Mouse (Mus musculus): ENCODE measurements around the gene Top2a. TPM values are rescaled to one million over a fixed set of nuclear protein-coding genes. Genes with fewer than 3 reads are reported as not detected.

The Top2a gene
- total RNA-seq, 1 experiment from 2014 or later: 2.9 TPM

DNA sequence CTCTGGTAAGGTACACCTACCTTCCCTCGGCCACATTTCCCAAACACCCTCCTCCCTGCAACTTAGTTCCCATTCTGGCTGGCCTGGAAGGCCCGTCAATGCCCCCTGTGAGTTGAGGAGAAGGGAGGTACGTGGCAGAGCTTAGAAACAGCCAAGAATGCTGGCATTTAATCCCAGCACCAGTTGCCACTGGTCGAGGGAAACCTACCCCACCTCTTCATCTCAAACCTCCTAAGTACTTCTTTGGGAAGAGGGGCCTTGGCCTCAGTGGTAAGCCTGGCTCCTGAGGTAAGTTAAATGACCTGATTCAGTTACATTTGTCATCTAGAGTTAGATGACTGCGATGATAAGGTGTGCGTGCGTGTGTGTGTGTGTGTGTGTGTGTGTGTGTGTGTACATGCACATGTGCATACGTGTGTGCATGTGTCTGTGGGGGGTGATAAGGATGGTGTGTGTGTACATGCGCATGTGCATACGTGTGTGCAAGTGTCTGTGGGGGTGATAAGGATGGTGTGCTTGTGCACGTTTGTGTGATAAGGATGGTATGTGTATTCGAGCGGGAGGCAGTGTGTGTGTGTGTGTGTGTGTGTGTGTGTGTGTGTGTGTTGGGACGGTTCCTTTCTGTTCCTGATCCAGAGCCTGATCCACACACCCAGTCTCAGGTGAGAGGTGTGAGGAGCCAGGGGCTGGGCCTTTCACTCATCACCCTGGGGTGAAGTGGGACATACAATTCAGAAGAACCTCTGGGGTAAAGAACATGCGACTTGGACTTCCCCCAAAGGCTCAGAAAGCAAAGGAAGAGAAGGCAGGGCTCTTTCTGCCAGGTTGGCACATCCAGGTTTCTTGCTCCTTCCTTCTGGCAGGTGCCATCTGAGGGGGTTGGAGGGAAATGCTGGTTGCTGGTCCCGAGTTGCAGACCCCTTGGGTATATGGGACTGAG is 18.1 kb upstream of the Top2a start:
- ATAC-seq (ENCODE audit: extremely low read depth, insufficient number of reproducible peaks, low FRiP score, poor library complexity, severe bottlenecking): no peak

- ATAC-seq (ENCODE audit: extremely low read depth, insufficient number of reproducible peaks, low FRiP score, poor library complexity, severe bottlenecking): no peak
These were observed 17.2 kb upstream of the Top2a start, which contains the start of gene Igfbp4 for GRCm38 (mm10) chr11:99041051-99041729. Gene Igfbp4 (plus strand): TSS chr11:99041244.

GRCm38 (mm10) chr11:99040346-99040974 is 16.5 kb upstream of the Top2a start:
- no peak for ATAC-seq (ENCODE audit: extremely low read depth, insufficient number of reproducible peaks, low FRiP score, poor library complexity, severe bottlenecking)

GRCm38 (mm10) chr11:99039782-99040181 is 15.8 kb upstream of the Top2a start:
- ATAC-seq (ENCODE audit: extremely low read depth, insufficient number of reproducible peaks, low FRiP score, poor library complexity, severe bottlenecking): peak; percentile 63

GRCm38 (mm10) chr11:99036254-99036653 is 12.3 kb upstream of the Top2a start:
- ATAC-seq (ENCODE audit: extremely low read depth, insufficient number of reproducible peaks, low FRiP score, poor library complexity, severe bottlenecking): no peak

- no peak for ATAC-seq (ENCODE audit: extremely low read depth, insufficient number of reproducible peaks, low FRiP score, poor library complexity, severe bottlenecking)
These were observed 11.4 kb upstream of the Top2a start for GRCm38 (mm10) chr11:99035350-99035749.

GRCm38 (mm10) chr11:99026899-99027440 is 3.0 kb upstream of the Top2a start:
- no peak for ATAC-seq (ENCODE audit: extremely low read depth, insufficient number of reproducible peaks, low FRiP score, poor library complexity, severe bottlenecking)

DNA sequence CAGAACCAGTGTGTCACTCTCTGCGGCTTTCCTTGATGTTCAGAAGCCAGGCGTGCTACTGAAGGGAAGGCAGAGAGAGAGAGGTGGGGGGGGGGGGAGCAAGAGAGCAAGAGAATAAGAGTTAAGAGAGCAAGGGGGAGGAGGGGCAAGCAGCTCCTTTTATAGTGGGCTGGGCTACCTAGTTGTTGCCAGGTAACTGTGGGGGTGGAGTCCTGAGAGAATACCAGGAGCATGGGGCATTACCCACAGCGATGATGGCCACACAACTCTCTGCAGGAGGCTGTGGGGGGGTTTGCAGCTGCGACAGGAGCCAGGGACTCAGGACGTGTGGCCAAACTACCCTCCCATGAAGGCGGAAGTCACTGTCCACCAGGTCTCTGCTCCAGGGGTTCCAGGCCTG is 1.9 kb upstream of the Top2a start:
- ATAC-seq (ENCODE audit: extremely low read depth, insufficient number of reproducible peaks, low FRiP score, poor library complexity, severe bottlenecking): no peak

- ATAC-seq (ENCODE audit: extremely low read depth, insufficient number of reproducible peaks, low FRiP score, poor library complexity, severe bottlenecking): no peak
These were observed 612 bp upstream of the Top2a start for GRCm38 (mm10) chr11:99024468-99025134.

DNA sequence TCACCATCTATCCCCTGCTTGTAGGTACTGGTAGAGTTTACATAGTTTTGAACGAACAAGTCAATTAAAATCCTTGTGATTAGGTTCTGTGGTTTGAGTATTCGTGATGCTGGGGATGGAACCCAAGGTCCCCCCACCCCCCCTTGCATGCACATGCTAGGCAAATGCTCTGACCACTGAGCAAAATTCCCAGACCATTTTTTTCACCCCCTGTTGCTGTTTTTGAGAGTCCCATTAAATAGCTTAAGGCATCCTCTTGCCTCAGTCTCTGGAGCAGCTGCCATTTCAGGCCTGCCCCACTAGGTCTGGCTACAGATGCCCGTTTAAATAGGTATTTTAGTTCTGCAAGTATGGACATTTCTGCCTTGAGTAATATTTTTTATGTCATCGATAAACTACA is 895 bp downstream of the Top2a start:
- ATAC-seq (ENCODE audit: extremely low read depth, insufficient number of reproducible peaks, low FRiP score, poor library complexity, severe bottlenecking): no peak

- no peak for ATAC-seq (ENCODE audit: extremely low read depth, insufficient number of reproducible peaks, low FRiP score, poor library complexity, severe bottlenecking)
These were observed 1.5 kb downstream of the Top2a start for GRCm38 (mm10) chr11:99022384-99022933.

DNA sequence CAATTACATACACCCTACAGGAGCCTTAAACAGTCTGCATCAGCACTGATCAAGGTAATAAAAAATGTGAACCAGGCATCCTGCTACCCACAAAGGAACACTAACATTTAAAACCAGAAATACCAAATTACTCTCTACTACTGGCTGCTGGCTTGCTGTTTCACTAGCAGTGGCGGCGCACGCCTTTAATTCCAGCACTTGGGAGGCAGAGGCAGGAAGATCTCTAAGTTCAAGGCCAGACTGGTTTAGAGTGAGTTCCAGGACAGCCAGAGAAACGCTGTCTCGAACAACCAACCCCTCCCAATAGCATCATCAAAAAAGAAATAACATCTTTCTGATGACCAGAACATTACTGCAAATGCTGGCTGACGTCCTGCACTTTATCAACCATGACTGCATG is 4.1 kb downstream of the Top2a start:
- no peak for ATAC-seq (ENCODE audit: extremely low read depth, insufficient number of reproducible peaks, low FRiP score, poor library complexity, severe bottlenecking)

GRCm38 (mm10) chr11:99013856-99014255 is 10.1 kb downstream of the Top2a start:
- no peak for ATAC-seq (ENCODE audit: extremely low read depth, insufficient number of reproducible peaks, low FRiP score, poor library complexity, severe bottlenecking)

GRCm38 (mm10) chr11:99010706-99011105 is 13.3 kb downstream of the Top2a start:
- ATAC-seq (ENCODE audit: extremely low read depth, insufficient number of reproducible peaks, low FRiP score, poor library complexity, severe bottlenecking): no peak

DNA sequence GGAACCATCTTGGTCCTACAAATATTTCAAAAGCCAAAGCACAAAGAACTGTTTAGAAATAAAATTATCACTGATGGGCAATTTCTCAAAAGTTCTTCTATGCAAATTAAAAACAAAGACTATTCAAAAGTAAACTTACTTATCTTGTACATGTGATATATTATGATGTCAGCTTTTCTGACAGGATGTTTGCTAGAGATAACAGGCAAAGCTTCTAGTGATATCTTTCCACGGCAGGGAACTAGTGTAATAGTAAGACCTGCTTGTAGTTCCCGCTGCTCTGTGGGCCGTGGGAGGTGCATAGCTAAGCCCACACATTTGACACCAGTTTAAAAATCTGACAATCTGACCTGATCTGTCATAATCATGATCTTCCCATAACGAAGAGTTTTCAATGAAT is 13.9 kb downstream of the Top2a start:
- ATAC-seq (ENCODE audit: extremely low read depth, insufficient number of reproducible peaks, low FRiP score, poor library complexity, severe bottlenecking): no peak

- ATAC-seq (ENCODE audit: extremely low read depth, insufficient number of reproducible peaks, low FRiP score, poor library complexity, severe bottlenecking): no peak
These were observed 17.2 kb downstream of the Top2a start for GRCm38 (mm10) chr11:99006788-99007187.

DNA sequence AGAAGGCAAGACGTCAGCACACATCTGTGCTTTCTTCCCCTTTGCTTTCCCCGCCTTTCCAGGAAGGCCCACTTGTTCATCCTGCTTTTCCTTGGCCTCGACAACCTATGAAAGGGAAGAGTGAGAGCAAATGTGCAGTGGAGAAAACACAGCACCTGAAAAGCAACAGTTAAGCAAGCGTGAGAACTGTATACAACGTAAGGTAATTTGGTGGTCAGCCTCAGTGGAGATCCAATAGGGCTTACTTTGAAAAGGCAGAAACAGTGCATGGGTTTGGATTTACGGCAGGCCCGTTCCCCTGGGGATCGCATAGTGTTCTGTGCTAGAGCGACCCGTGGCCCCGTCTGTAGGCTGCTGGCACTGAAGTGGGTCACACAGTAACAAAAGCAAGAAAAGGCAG is 24.7 kb downstream of the Top2a start:
- no peak for ATAC-seq (ENCODE audit: extremely low read depth, insufficient number of reproducible peaks, low FRiP score, poor library complexity, severe bottlenecking)

GRCm38 (mm10) chr11:98998776-98999175 is 25.2 kb downstream of the Top2a start:
- no peak for ATAC-seq (ENCODE audit: extremely low read depth, insufficient number of reproducible peaks, low FRiP score, poor library complexity, severe bottlenecking)

GRCm38 (mm10) chr11:98997659-98998058 is 26.3 kb downstream of the Top2a start:
- ATAC-seq (ENCODE audit: extremely low read depth, insufficient number of reproducible peaks, low FRiP score, poor library complexity, severe bottlenecking): no peak

Measured in neutrophil, adult 5-6 weeks (primary cell).